Mouse (Mus musculus): Measurements from ENCODE around the gene Stxbp6.

Stxbp6 gene

DNA sequence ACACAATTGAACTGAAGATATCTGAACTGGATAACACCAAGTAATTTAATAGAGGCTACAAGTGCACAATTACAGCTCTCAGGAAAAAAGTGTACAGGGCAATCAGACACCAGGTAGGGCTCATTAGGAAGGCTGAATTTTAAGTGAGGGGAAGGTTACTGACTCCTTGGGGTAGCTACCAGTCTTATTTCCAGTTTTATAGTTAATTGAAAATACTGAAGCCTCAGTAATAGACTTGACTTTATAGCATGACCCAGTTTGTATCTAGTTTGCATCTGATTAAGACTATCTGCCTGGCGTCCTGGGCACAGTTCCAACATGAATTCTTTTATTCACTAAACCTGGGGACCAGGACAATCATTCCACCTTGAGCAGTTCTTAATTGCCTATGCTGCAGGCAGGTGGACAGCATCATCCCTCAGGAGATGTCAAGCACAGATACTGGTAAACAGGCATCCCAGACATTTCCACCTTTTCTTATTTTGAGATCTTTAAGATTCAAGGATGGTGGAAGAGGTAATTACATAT, 171.2 kb downstream of the Stxbp6 start:
- DNase-seq, result peak; percentile 3

DNA sequence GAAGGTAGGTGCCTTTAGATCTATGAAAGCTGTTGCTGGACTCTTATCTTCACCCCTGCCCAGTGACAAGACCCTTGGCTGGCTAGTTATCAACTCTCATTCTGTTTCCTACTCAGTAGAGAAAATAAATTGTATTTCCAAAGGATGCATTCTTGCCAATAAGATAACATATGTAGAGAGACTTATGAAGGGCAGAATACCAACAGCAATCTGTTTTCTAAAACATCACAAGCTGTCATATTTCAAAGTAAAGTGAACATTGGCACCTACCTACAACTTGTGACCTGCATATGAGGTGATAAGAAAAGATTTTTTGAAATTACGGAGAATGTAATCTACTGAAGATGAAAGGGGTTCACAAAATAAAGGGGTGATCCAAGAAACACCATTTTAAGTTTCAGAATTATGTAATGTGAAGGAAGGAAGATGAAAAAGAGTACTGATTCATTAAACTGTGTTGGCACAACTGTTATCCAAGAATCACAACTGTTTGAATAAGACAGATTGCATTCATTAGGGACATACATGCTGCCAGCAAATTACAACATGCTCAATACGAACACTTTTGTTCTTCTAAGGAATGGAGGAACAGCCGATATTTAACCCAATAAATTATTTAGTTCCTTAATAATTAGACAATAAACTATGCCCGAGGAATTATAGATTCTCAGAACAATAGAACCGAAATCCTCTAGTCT, 175.2 kb downstream of the Stxbp6 start:
- no peak for DNase-seq

DNA sequence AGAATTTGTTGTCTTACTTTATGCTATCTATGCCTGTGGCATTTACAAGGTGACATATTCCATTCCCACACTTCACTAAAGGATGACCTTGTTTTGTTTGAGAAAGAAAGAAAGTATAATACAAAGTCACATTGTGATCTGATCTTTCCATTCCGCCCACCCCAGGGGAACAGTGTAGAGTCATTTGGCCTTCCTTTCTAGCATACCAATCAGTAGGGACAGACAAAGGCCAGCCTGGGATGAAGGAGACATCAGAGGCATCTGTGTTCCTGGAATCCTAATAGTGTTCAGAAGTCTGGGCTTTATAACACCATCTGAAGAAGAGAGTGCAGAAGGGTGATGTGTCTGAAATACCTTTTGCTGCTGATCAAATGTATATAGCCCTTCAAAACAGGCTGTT, 178.0 kb downstream of the Stxbp6 start:
- DNase-seq, result no peak

DNA sequence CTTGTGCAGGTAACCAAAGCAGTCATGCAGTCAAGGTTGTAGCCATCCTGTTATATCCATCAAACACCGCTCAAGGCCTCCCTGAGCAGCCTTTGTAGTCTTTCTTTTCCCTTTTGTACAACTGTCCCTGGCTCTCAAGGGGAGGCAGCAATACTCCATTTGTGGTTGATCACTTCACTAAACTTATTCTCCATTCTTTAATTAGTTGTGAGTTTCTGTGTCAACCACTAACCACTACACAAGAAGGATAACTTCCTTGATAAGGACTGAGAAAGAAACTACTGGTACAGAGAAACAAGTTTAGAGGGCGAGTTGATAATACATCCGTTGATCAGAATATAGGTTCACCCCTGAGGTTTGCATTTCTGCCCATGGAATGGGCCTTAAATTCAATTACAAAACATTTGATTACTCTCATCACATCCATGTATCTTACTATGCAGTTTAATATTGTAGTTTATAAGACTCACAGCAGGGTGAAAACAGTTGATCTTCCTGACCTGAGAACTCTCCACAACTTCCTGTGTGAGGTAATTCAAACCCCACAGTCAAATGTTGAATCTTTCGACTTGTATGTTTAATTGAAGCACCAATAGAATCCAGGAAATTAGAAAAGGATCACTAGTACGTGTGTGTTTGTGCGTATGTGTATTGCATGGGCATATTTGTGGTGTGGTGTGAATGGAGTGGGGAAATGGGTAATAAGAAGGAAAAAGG, 184.7 kb downstream of the Stxbp6 start:
- DNase-seq, result no peak

DNA sequence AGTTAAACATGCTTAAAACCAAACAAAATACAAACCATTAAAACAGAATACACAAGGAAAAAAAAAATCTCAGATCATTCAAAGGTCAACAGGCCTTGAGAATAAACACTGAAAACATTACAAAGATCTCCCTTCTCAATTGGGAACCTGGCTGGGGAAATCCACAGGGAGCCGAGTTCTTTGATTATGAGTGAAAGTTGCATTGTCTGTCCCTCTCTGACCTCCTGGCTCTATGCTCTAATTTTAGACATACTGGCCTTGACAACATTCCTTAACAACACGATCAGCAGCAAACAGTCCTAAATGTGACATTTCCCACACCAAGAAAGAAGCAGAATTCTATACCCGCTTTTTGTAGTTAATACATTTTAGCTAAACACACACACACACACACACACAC, 187.7 kb downstream of the Stxbp6 start:
- DNase-seq, result no peak

DNA sequence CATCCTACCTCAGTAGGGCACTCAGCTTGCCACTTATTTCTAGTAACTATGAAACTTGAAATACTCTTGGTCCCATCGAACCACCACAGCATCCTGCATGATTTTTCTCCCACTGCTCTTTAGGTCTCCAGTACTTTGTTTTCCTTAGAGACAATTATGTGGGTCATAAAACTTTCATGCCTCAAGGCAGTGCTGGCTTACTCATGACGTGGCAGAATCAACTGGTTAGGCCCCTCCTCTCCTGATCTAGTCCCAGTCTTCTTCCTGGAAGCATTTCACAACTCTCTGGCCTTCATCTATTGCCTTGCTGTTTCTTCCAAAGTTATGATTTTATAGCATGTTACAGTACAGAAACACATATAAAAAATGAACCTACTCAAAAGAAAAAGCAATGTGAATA, 201.8 kb downstream of the Stxbp6 start:
- no peak for DNase-seq

DNA sequence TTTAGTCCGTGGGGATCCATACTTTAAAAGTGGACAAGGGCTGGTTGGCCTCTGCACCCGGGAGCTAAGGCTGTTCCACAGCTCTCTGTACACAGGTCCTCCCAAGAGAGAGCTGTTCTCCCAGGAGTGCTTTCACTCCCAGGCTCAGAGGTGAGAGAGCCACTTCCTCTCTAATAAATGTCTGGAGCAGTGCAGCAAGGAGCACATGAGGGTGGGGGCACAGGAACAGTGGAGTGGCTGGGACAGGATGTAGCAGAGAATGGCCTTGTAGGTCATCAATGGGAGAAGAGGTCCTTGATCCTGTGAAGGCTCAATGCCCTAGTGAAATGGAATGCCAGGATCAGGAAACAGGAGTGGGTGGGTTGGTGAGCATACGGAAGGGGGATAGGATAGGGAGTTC, 209.1 kb downstream of the Stxbp6 start:
- no peak for DNase-seq

DNA sequence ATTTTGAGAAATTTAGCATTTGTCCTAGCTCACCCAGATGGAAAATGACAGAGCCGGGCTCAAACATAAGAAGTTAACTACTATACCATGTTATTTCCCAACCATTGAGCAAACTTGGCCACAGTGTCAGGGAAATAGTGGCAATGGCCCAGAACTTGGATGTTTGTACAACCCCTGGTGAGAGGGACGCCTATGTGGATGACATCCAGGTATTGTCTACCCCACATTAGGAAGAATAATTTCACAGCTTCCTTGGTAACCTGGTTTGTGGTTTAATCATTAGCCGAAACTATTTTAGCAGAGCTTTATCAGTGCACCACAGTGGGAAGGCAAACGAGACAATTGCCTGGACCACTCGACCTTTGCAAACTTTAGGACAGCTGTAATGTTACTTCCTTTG, 215.1 kb downstream of the Stxbp6 start:
- DNase-seq, result no peak

DNA sequence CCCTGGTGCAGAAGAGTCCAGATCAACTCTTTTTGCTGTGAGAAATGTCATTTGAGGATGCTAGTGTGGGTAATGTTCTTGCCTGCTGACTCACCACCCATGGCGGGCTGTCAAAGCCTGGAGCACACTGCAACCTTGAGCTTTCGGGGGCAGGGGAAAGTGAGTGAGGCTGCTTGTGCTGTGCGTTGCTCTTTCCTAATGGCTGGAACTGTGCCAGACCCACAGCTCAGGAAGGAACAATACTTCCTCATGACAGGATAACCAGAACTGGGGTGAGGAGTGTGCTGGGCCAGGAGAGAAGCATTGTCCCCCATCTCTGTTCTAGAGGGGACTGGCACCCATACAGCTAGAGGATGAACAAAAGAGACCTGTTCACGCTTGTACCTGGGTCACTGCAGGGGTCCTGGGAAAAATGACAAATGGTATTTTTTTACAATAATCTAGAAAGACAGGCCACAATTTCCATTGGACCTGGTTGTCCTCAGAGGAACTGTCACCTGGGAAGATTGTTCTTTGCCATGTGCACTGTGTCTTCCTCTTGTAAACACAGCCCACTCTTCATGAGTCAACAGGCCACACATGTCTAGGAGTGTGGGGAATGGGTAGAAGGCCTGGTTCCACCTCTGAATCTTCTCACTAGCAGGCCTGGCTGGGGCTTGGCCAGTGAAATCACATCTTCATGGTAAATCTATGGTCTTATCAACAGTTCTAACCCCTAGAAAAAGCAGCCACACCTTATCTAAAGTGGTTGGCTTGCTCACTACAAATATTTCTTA, 216.2 kb downstream of the Stxbp6 start:
- peak; percentile 9 for DNase-seq

DNA sequence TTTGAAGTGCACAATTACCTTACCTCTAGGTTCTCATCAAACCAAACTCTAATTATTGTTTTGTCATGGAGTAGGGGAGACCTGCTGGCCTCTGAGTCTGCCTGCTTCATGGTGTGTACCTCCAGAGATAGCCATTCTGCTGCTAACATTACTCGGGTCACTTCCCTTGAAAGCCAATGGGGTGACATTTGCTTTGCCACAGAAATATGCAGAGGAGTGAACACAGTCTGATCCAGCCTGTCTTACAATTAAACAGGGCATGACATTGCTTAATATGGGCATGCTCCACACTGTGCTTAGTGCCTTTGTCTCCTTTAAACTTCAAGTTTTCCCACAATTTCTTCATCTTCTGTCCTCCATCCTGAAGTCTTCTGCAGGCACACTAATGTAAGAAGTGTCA, 222.5 kb downstream of the Stxbp6 start:
- DNase-seq, result no peak

DNA sequence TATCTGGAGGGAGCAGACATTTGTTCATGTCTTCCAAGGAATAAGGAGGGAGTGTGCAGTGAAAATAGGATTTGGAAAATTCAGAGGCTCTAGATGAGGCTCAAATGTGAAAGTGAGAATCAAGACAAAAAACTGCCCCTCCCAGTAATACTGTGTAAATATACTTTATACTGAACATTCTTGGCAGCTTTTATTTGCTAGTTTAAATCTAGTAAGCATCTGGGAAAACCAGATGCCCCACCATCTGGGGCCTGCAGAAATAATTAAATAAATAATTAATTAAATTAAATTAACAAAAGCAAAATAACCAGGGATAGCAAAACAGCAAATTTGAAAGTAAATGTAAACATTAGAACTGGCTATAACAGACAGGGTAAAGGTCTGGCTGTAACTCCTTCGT, 224.0 kb downstream of the Stxbp6 start:
- DNase-seq, result no peak

DNA sequence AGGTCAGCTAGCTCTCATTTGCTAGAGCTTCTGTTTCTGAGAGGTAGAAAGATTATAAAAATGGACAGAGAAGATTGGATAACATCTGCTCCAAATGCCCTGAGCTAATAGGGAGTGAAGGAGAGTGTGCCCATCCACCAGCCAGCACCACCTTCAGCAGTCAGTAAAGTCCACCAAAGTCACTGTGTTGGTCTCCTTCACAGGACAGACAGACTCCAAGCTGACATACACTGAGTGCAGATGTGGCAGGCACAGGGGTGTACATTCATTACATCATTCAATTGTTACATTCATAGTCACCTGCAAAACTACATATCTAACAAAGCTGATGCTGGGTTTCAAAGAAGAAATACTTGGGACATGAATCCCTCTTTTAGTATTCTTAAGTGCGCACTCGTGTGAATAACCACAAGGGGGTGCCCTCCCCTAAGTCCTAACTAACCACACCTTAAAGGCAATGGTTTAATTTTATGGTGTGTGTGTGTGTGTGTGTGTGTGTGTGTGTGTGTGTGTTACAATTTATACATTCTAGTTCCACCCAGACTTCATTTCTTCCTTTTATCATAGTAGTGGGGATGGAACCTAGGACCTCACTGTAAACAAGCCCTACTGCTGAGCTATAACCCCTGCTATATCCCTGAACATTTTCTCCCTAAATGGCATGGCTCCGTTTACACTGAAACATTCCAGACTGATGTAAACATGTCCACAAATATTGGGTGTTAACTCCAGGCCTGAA, 225.9 kb downstream of the Stxbp6 start:
- DNase-seq, result no peak

DNA sequence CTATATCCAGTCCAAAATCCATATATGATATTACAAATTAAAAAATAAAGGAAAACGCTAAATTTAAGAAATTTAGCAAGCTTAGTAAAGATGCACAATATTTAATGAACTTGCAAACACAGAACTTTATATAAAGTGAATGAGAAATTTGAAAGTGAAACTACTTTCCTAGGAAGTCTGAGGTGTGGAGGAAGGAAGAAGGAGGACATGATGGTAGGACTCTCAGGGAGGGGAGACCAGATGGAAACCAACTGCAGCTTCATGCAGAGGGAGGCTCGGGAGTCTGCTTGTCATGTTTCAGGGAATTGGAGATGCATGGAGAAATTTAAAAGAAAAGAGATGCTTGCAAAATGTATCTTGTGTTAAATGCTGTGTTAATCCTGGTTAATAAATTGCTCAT, 233.9 kb downstream of the Stxbp6 start:
- DNase-seq, result no peak

DNA sequence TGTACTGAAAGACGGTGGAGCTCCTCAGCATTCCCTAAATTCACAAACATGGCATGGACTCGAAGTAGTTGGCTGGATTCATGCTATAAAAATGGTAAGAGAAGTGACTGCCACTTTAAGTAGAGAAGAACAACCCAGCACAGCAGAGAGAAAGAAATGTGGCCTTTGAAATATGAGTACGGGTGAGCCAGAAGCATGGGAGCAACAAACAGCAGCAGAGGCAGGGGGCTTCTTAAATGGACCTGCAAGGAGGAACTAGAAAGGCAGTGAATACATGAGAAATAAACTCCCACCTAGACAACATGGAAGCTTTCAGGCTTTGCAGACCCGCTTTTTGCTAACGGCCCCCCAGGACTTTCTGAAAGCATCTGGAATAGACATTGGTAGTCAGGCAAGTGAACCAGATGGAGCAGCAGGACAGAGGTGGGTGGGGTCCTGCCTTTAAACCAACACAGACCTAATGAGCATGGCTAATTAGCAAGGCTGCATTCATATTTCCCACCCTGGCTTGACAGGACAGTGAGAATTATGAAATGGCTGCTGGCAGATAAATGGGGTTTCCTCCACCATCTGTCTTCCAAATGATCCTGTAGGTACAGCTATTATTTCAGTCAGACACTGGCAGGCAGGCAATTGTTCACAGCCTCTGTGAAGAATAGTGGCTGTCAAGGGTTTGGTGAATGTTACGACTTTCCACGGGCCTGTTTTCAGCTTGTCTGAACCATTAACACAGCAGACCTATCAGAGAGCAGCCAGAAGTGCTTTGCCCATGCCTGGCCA, 234.7 kb downstream of the Stxbp6 start:
- no peak for DNase-seq

DNA sequence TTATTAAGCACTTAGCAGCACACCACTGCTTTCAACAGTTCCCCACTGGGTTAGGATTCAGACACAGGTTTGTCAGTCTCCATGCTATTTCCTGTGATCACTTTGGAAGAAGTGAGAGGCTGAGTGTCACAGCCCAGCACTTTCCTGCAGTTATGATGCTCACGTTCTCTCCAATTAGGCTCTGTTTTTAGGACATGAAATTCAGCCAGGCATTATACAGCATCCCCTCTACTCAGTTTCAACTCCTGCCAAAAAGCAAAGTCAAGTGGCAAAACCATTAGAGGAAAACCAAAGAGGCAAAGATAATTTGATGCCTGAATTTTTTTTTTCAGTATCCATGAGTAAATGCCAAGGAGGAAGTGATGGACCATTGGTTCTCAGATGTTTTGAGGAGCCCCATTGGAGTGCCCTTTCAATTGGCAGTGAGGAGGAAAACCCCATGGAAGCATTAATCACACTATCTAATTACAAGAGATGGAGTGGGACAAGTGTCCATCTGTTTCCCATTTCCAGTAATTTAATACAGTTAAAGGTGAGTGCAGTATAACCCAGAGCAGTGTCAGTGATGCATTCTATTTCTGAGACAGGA, 238.5 kb downstream of the Stxbp6 start:
- no peak for DNase-seq

DNA sequence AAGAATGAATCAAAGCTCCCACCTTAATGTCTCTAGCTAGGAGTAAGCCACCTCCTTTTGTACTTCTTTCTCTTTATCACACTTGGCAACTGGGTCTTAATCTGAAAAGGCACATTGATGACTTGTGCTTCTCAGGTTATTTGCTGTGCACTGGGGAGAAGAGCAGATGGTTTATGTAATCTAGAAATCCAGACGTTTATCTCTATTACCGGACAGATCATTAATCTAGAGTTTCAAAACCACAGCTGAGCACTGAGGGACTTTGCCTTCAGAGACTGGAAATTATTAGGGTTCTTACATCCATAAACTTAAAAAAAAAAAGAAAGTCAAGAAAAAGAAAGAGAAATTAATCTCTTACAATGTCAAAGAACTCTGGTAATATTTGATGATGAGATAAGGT, 262.6 kb downstream of the Stxbp6 start:
- DNase-seq, result no peak

DNA sequence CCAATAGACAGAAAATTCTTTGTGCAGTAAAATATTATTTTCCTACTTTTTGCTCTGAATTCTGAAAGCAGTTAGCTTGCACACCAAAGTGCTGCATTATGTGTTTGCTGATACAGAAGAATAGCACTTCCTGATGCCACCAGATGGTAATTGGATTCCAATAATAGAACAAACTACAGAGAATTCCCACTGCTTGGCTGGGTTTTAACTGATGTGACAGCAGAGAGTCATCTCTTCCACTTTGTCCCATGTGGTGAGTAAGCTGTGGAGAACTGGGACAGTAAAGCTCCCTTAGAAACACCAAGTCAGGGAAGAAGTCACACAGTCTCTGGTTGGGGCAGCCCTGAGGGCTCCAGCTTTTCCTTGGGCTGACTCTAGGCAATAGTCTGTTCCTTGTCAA, 270.3 kb downstream of the Stxbp6 start:
- DNase-seq, result no peak
